Comparison of ENCODE assay signal across 14 mouse cellular contexts in genomic region chr13:100575950-100576349, GRCm38 (mm10). TPM values are rescaled to one million over a fixed set of nuclear protein-coding genes. Genes with fewer than 3 reads are reported as not detected.
DNase-seq lines count a peak whose midpoint lies in the region; ATAC-seq and TF ChIP-seq lines count a peak whose summit lies in the region.
"Had no signal": no experiment of that assay in that cellular context is flagged by ENCODE, and none has a peak within 500 bp of the region (broad histone marks: within the 10 kb centered on the region; RNA-seq: fewer than 3 reads in every experiment).

No protein-coding gene starts in this region.

- no peak for TF ChIP-seq POLR2A in heart, adult 2 months (IDR thresholded peaks at IDR 0.05; ENCODE audit: insufficient read depth, low read depth, low read length)
- TF ChIP-seq POLR2A in thymus, adult 2 months (IDR thresholded peaks at IDR 0.05; ENCODE audit: control insufficient read depth, extremely low read depth, insufficient read depth, low read length, poor library complexity) = no peak

- H3K4me2 ChIP-seq in liver, postnatal 0 days (ENCODE audit: low read depth, low read length) = no peak overlapping the region
- H3K4me2 ChIP-seq in stomach, postnatal 0 days (replicated peaks; ENCODE audit: low read depth) = no peak overlapping the region
- no peak overlapping the region for H3K4me2 ChIP-seq in kidney, embryonic 16.5 days (replicated peaks; ENCODE audit: low read depth, low read length)
- H3K4me2 ChIP-seq: embryonic facial prominence, embryonic 15.5 days; neural tube, embryonic 12.5 days had no signal

- no peak overlapping the region for H3K4me3 ChIP-seq in heart, adult 2 months
- H3K4me3 ChIP-seq in thymus, adult 2 months (ENCODE audit: control insufficient read depth, insufficient read depth, low read length) = no peak overlapping the region
- H3K4me3 ChIP-seq in liver, postnatal 0 days (ENCODE audit: low read depth, low read length) = no peak overlapping the region
- H3K4me3 ChIP-seq in stomach, postnatal 0 days (ENCODE audit: low read depth, low read length) = no peak overlapping the region
- no peak overlapping the region for H3K4me3 ChIP-seq in kidney, embryonic 16.5 days (ENCODE audit: low read length)
- H3K4me3 ChIP-seq: embryonic facial prominence, embryonic 15.5 days; neural tube, embryonic 12.5 days had no signal

- intact Hi-C loops in heart, adult 2 months (cut with DNase I) = no loop called here

- no peaks in the 10 kb centered on the region for H3K79me2 ChIP-seq in heart, adult 2 months (replicated peaks; ENCODE audit: control insufficient read depth, insufficient read depth, low read length)

- TF ChIP-seq EP300 in heart, adult 2 months (IDR thresholded peaks at IDR 0.05; ENCODE audit: insufficient read depth, low read depth, low read length) = no peak
- peak; percentile 54; the same call in 1 of the 2 replicates for TF ChIP-seq EP300 in liver, postnatal 0 days (IDR thresholded peaks at IDR 0.05; ENCODE audit: low read depth)
- no peak for TF ChIP-seq EP300 in stomach, postnatal 0 days (optimal IDR thresholded peaks at IDR 0.05)

- DNase-seq in heart, adult 11 months = peak; percentile 51
- no peak for DNase-seq in heart, adult 2 months
- DNase-seq in thymus, postnatal 0 days (ENCODE audit: low spot score) = peak; percentile 32
- DNase-seq in thymus, adult 2 months = no peak
- DNase-seq in liver, postnatal 0 days = no peak
- no peak for DNase-seq in stomach, postnatal 0 days (ENCODE audit: low spot score)
- DNase-seq in adrenal gland, postnatal 25 days = no peak
- DNase-seq: cerebellum, postnatal 10 days; forebrain, postnatal 0 days; kidney, adult 9 months; thymus, postnatal 4 days had no signal

- ATAC-seq in liver, postnatal 0 days = peak; percentile 43
- peak; percentile 70 for ATAC-seq in stomach, postnatal 0 days (ENCODE audit: low FRiP score, low TSS enrichment)
- no peak for ATAC-seq in kidney, embryonic 16.5 days (ENCODE audit: low FRiP score, low TSS enrichment)
- ATAC-seq: forebrain, postnatal 0 days had no signal

- H3K4me1 ChIP-seq in heart, adult 2 months (ENCODE audit: control insufficient read depth, insufficient read depth, low read length) = no peaks in the 10 kb centered on the region
- no peaks in the 10 kb centered on the region for H3K4me1 ChIP-seq in thymus, adult 2 months (replicated peaks; ENCODE audit: control insufficient read depth, insufficient read depth, low read length)
- peaks cover 6% of the 10 kb centered on the region; the same call in 1 of the 2 replicates for H3K4me1 ChIP-seq in liver, postnatal 0 days (ENCODE audit: insufficient read depth)
- H3K4me1 ChIP-seq in stomach, postnatal 0 days (replicated peaks; ENCODE audit: control insufficient read depth, insufficient read depth) = no peaks in the 10 kb centered on the region
- H3K4me1 ChIP-seq in kidney, embryonic 16.5 days (ENCODE audit: insufficient read depth, low read length) = no peaks in the 10 kb centered on the region
- H3K4me1 ChIP-seq: embryonic facial prominence, embryonic 15.5 days; neural tube, embryonic 12.5 days had no signal

- H3K9ac ChIP-seq in heart, adult 2 months (ENCODE audit: low read depth, low read length) = no peak overlapping the region
- no peak overlapping the region for H3K9ac ChIP-seq in liver, postnatal 0 days (replicated peaks)
- H3K9ac ChIP-seq in stomach, postnatal 0 days (ENCODE audit: low read length) = no peak overlapping the region
- H3K9ac ChIP-seq in kidney, embryonic 16.5 days (replicated peaks; ENCODE audit: low read length) = no peak overlapping the region
- H3K9ac ChIP-seq: embryonic facial prominence, embryonic 15.5 days; forebrain, postnatal 0 days; neural tube, embryonic 12.5 days had no signal

- H3K36me3 ChIP-seq in heart, adult 2 months (ENCODE audit: control insufficient read depth, insufficient read depth, low read length) = no peaks in the 10 kb centered on the region
- H3K36me3 ChIP-seq in thymus, adult 2 months (ENCODE audit: control insufficient read depth, insufficient read depth, low read length) = no peaks in the 10 kb centered on the region
- H3K36me3 ChIP-seq in liver, postnatal 0 days (replicated peaks; ENCODE audit: insufficient read depth, low read length) = no peaks in the 10 kb centered on the region
- H3K36me3 ChIP-seq in stomach, postnatal 0 days (ENCODE audit: control insufficient read depth, insufficient read depth, low read length) = no peaks in the 10 kb centered on the region
- H3K36me3 ChIP-seq in kidney, embryonic 16.5 days (ENCODE audit: insufficient read depth, low read length) = no peaks in the 10 kb centered on the region
- H3K36me3 ChIP-seq: embryonic facial prominence, embryonic 15.5 days; neural tube, embryonic 12.5 days had no signal

- TF ChIP-seq CTCF in heart, adult 2 months (IDR thresholded peaks at IDR 0.05) = no peak
- no peak for TF ChIP-seq CTCF in thymus, adult 2 months (IDR thresholded peaks at IDR 0.05; ENCODE audit: borderline replicate concordance, control insufficient read depth, extremely low read depth, insufficient read depth, low read length, poor library complexity)
- TF ChIP-seq CTCF in liver, postnatal 0 days (IDR thresholded peaks at IDR 0.05; ENCODE audit: low read depth) = no peak
- TF ChIP-seq CTCF in stomach, postnatal 0 days (IDR thresholded peaks at IDR 0.05; ENCODE audit: low read depth) = no peak

- WGBS in heart, adult 2 months = 39% methylated on average over 2 of the region's 2 CpGs
- WGBS in thymus, adult 2 months = 43% methylated on average over 2 of the region's 2 CpGs
- WGBS in liver, postnatal 0 days (ENCODE audit: insufficient replicate concordance) = 24% methylated on average over 2 of the region's 2 CpGs
- 39% methylated on average over 2 of the region's 2 CpGs for WGBS in stomach, postnatal 0 days
- WGBS in kidney, embryonic 16.5 days = 58% methylated on average over 2 of the region's 2 CpGs

- H3K27ac ChIP-seq in heart, adult 2 months = no peak overlapping the region
- no peak overlapping the region for H3K27ac ChIP-seq in thymus, adult 2 months (ENCODE audit: control insufficient read depth, insufficient read depth, low read length)
- no peak overlapping the region for H3K27ac ChIP-seq in liver, postnatal 0 days (ENCODE audit: low read depth)
- H3K27ac ChIP-seq in stomach, postnatal 0 days (replicated peaks) = no peak overlapping the region
- no peak overlapping the region for H3K27ac ChIP-seq in kidney, embryonic 16.5 days (ENCODE audit: low read length)
- H3K27ac ChIP-seq: embryonic facial prominence, embryonic 15.5 days; neural tube, embryonic 12.5 days had no signal

- no peaks in the 10 kb centered on the region for H3K9me3 ChIP-seq in liver, postnatal 0 days (ENCODE audit: low read length)
- H3K9me3 ChIP-seq in stomach, postnatal 0 days (ENCODE audit: control insufficient read depth, low read length) = no peaks in the 10 kb centered on the region
- no peaks in the 10 kb centered on the region for H3K9me3 ChIP-seq in kidney, embryonic 16.5 days (ENCODE audit: low read length)
- H3K9me3 ChIP-seq: embryonic facial prominence, embryonic 15.5 days; neural tube, embryonic 12.5 days had no signal

- no peaks in the 10 kb centered on the region for H3K27me3 ChIP-seq in heart, adult 2 months (ENCODE audit: control insufficient read depth, insufficient read depth, low read length)
- H3K27me3 ChIP-seq in thymus, adult 2 months (ENCODE audit: control insufficient read depth, insufficient read depth, low read length) = no peaks in the 10 kb centered on the region
- H3K27me3 ChIP-seq in liver, postnatal 0 days (ENCODE audit: insufficient read depth, low read length) = no peaks in the 10 kb centered on the region
- no peaks in the 10 kb centered on the region for H3K27me3 ChIP-seq in stomach, postnatal 0 days (ENCODE audit: control insufficient read depth, insufficient read depth, low read length)
- H3K27me3 ChIP-seq in kidney, embryonic 16.5 days (ENCODE audit: insufficient read depth, low read length) = no peaks in the 10 kb centered on the region
- H3K27me3 ChIP-seq: embryonic facial prominence, embryonic 15.5 days; neural tube, embryonic 12.5 days had no signal

RNA-seq across cellular contexts. Expression of gene Ocln, which starts 23.4 kb away (rescaled TPM):
- under 1 TPM; 0.43 to 0.76 TPM for total RNA-seq in heart, adult 2 months (2021)
- polyA plus RNA-seq in heart, adult 2 months (2012; rRNA removed) = 0.37 and 0.82 TPM in 2 replicates
- polyA plus RNA-seq in thymus, postnatal 0 days (2015; fragmentation: Nextera tagmentation; extraction: Ambion mirVana) = 1.6 and 2.2 TPM in 2 replicates
- 0.50 and 0.62 TPM in 2 replicates for polyA plus RNA-seq in thymus, adult 2 months (2012; rRNA removed)
- 11.2 and 14.6 TPM in 2 replicates for polyA plus RNA-seq in liver, postnatal 0 days (2015; fragmentation: Nextera tagmentation; extraction: Ambion mirVana)
- polyA plus RNA-seq in stomach, postnatal 0 days (2015; fragmentation: Nextera tagmentation; extraction: Ambion mirVana) = 65.7 and 66.0 TPM in 2 replicates
- polyA plus RNA-seq in kidney, embryonic 16.5 days (2015; fragmentation: Nextera tagmentation; extraction: Ambion mirVana) = 34.3 and 34.4 TPM in 2 replicates
- total RNA-seq in adrenal gland, postnatal 25 days (2021) = 9.5 and 10.7 TPM in 2 replicates

RNA-seq across cellular contexts. Expression of gene Marveld2, which starts 40.8 kb away (rescaled TPM):
- under 1 TPM; 0.27 to 0.34 TPM for total RNA-seq in heart, adult 2 months (2021)
- 0.50 and 0.66 TPM in 2 replicates for polyA plus RNA-seq in heart, adult 2 months (2012; rRNA removed)
- 1.5 TPM in 2 replicates for polyA plus RNA-seq in thymus, postnatal 0 days (2015; fragmentation: Nextera tagmentation; extraction: Ambion mirVana)
- polyA plus RNA-seq in thymus, adult 2 months (2012; rRNA removed) = 2.0 and 2.2 TPM in 2 replicates
- polyA plus RNA-seq in liver, postnatal 0 days (2015; fragmentation: Nextera tagmentation; extraction: Ambion mirVana) = 8.6 and 9.4 TPM in 2 replicates
- polyA plus RNA-seq in stomach, postnatal 0 days (2015; fragmentation: Nextera tagmentation; extraction: Ambion mirVana) = 11.3 and 11.5 TPM in 2 replicates
- 18.8 and 20.5 TPM in 2 replicates for polyA plus RNA-seq in kidney, embryonic 16.5 days (2015; fragmentation: Nextera tagmentation; extraction: Ambion mirVana)
- total RNA-seq in adrenal gland, postnatal 25 days (2021) = 0.61 and 0.86 TPM in 2 replicates

Comparison
In these comparisons a context has a peak if more than half of its experiments do, and no peak if none do; other contexts are left out.
1. DNase-seq: peak in heart, adult 11 months (single experiment) and thymus, postnatal 0 days (single experiment); none in heart, adult 2 months (0 of 2), thymus, adult 2 months (single experiment), liver, postnatal 0 days (single experiment), stomach, postnatal 0 days (single experiment) and adrenal gland, postnatal 25 days (single experiment).